Mouse (Mus musculus) spleen, adult 2 months (tissue): ENCODE measurements at regions not wholly inside any gene's neighbourhood (a gene's known extent, or its start where the extent isn't known, plus 50 kb on each side); places are given as distances from the start of the nearest gene placed in this dataset.

ENCODE experiments used
- DNase-seq, 2 experiments: peaks; one replicate each; pipeline versions ENCODE4 v3.0.0 to v3.0.0-alpha.2; 2012 to 2021; ENCODE audit warnings: low spot score in 2 of 2, low read depth in 1 of 2
- H3K27ac ChIP-seq: fragments of 200-500 bp; 2 replicates; pipeline ENCODE4 v1.5.1; 2012; ENCODE audit warnings: low read length, inconsistent platforms; ENCODE audit not compliant: insufficient read depth
- H3K27me3 ChIP-seq: fragments of 200-500 bp; 2 replicates; pipeline ENCODE4 v1.6.1; 2012; ENCODE audit warnings: mild to moderate bottlenecking, moderate library complexity, low read length, inconsistent platforms; ENCODE audit not compliant: control insufficient read depth, insufficient read depth
- H3K36me3 ChIP-seq: fragments of 200-500 bp; 2 replicates; pipeline ENCODE4 v1.6.1; 2012; ENCODE audit warnings: mild to moderate bottlenecking, low read length, inconsistent platforms; ENCODE audit not compliant: control insufficient read depth, insufficient read depth
- H3K4me1 ChIP-seq: fragments of 200-500 bp; 2 replicates; pipeline ENCODE4 v1.6.1; 2011; ENCODE audit warnings: inconsistent platforms; ENCODE audit not compliant: control insufficient read depth, insufficient read depth, insufficient read length
- H3K4me3 ChIP-seq: fragments of 200-500 bp; 2 replicates; pipeline ENCODE4 v1.5.1; 2011; ENCODE audit warnings: mild to moderate bottlenecking, inconsistent platforms; ENCODE audit not compliant: insufficient read depth, insufficient read length; ENCODE audit errors: extremely low read depth
- CTCF ChIP-seq: fragments of 200-500 bp; IDR thresholded peaks from 2 replicates; pipeline ENCODE4 v1.5.1; 2011; ENCODE audit warnings: mild to moderate bottlenecking, inconsistent platforms; ENCODE audit not compliant: insufficient read depth, insufficient read length, insufficient replicate concordance; ENCODE audit errors: extremely low read depth
- POLR2A ChIP-seq: fragments of 200-500 bp; IDR thresholded peaks from 2 replicates; pipeline ENCODE4 v1.6.1; 2011; ENCODE audit warnings: low read depth, low read length, inconsistent platforms
- WGBS: fragments of 180-500 bp; shearing (Covaris S2); methylation state at CpG from one replicate; pipeline ENCODE4 v1.1.7; 2018; 5-methylcytosine and 5-hydroxymethylcytosine counted together

DNA sequence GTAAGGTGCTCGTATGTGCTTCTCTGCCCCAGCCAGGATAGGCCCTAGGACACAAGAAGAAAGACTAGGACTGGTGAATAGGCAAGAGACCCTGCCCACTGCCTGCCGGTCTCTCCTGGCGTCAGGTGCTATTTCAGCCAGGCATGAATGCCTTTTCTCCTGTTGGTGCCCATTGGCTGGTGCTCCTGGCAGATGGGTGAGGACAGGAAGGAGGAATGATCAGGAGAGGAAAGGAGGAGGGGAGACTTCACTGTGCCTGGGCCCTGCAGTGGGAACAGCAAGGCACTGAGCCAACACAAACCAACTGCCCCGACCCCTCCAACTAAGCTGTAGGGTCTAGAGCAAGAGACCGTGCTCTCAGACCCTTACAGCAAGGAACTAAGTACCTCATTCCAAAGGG is 100.4 kb downstream of the Pja1 start:
- H3K4me3 ChIP-seq = no peak overlapping the region
- TF ChIP-seq POLR2A (no peak), CTCF (no peak)
- H3K27me3 ChIP-seq = no peaks in the 10 kb centered on the region
- H3K27ac ChIP-seq = no peak overlapping the region
- H3K36me3 ChIP-seq = no peaks in the 10 kb centered on the region
- H3K4me1 ChIP-seq = no peaks in the 10 kb centered on the region
- 82% methylated on average over 5 of the region's 5 CpGs for WGBS
- no peak for DNase-seq

DNA sequence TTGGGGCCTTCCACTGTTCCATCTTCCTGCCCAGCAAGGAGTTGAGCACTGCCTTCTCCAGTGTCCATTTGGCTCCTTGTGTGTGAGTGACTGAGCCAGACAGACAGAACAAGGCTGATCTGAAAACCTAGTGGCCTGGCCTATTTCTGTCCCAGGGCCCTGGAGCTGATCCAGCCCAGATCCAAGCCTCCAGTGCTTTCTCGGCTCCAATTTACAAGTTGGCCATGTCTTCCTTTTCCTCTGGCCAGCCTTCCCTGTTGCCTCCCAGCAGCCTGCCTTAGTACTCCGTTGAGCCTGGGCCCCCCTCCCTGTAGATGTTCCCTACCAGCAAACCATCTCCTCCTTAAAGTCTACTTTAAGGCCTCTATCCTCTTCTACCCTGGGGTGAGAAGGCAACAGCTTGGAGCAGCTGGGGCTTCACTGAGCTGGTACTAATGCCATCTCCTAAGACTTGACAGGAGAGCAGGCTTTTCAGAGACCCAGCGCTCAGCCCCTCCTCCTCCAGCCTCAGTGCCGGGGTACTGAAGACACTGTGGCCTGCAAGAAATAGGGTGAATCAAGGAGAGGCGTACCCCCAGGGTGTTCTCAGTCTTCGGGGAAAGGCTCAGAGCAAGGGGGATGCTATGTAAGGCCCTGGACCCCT is 101.7 kb downstream of the Pja1 start:
- TF ChIP-seq POLR2A = no peak
- TF ChIP-seq CTCF = no peak
- Histone ChIP-seq H3K27me3 (no peaks in the 10 kb centered on the region), H3K36me3 (no peaks in the 10 kb centered on the region), H3K4me1 (no peaks in the 10 kb centered on the region), H3K4me3 (no peak overlapping the region), H3K27ac (no peak overlapping the region)
- no peak for DNase-seq
- 93% methylated on average over 6 of the region's 6 CpGs for WGBS

DNA sequence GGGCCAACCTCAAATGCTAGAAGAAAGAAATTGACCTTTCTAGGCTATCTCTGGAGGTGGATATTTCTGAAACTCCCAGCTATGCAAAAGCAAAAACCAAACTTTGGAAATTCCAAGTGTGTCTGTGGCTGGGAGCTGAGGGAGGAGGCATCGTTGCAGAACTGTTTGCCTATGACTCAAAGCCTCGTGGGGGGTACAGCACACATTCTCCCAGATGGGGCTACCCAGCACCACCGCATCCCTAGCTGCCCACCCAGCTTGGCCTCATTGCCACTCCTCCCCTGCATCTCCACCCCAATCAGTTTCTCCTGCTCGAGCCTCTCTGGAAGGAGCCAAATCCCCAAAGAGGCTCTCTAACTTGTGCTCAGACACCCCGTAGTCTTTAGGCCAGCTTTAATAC is 107.0 kb downstream of the Pja1 start:
- H3K4me1 ChIP-seq = no peaks in the 10 kb centered on the region
- no peaks in the 10 kb centered on the region for H3K27me3 ChIP-seq

GRCm38 (mm10) chrX:99360095-99360890 is 110.8 kb downstream of the Pja1 start:
- H3K27ac ChIP-seq = no peak overlapping the region
- no peak for DNase-seq
- no peak for TF ChIP-seq POLR2A
- no peak for TF ChIP-seq CTCF
- H3K36me3 ChIP-seq = no peaks in the 10 kb centered on the region
- H3K4me3 ChIP-seq = no peak overlapping the region
- H3K4me1 ChIP-seq = no peaks in the 10 kb centered on the region
- no peaks in the 10 kb centered on the region for H3K27me3 ChIP-seq
- 78% methylated on average over 11 of the region's 11 CpGs for WGBS

More for the DNA sequence above, 107.0 kb downstream of the Pja1 start:
- no peak for DNase-seq
- Histone ChIP-seq H3K27ac (no peak overlapping the region), H3K4me3 (no peak overlapping the region), H3K36me3 (no peaks in the 10 kb centered on the region)
- WGBS = 78% methylated on average over 5 of the region's 5 CpGs
- no peak for TF ChIP-seq POLR2A
- TF ChIP-seq CTCF = no peak

DNA sequence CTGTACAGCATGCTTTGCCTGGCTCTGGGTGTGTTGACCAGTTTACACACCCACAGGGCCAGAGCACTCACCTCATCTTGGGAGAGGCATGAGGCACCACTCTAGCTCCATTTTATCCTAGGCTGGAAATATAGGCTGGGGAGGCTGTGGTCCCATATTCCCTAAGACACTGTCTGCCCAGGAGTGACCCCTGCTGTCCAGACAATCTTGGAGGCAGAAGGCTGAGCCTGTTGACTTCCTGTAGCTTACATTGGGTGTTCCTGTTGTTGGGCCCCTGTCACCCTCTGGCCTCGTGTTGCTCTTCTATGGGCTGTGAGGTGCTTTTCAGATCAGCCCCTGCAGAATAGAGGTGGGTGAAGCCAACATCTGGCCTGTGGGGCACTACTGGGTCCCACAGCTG is 112.3 kb downstream of the Pja1 start:
- Histone ChIP-seq H3K4me1 (no peaks in the 10 kb centered on the region), H3K27ac (no peak overlapping the region), H3K36me3 (no peaks in the 10 kb centered on the region), H3K4me3 (no peak overlapping the region), H3K27me3 (no peaks in the 10 kb centered on the region)
- DNase-seq = no peak
- no peak for TF ChIP-seq POLR2A
- no peak for TF ChIP-seq CTCF
- WGBS = 27% methylated on average over 1 of the region's 1 CpGs

GRCm38 (mm10) chrX:99358051-99358617 is 112.9 kb downstream of the Pja1 start:
- TF ChIP-seq CTCF = no peak
- no peak for TF ChIP-seq POLR2A
- WGBS = 80% methylated on average over 13 of the region's 13 CpGs
- no peaks in the 10 kb centered on the region for H3K27me3 ChIP-seq
- no peaks in the 10 kb centered on the region for H3K36me3 ChIP-seq
- H3K4me1 ChIP-seq = no peaks in the 10 kb centered on the region
- no peak overlapping the region for H3K27ac ChIP-seq
- no peak for DNase-seq
- H3K4me3 ChIP-seq = no peak overlapping the region

DNA sequence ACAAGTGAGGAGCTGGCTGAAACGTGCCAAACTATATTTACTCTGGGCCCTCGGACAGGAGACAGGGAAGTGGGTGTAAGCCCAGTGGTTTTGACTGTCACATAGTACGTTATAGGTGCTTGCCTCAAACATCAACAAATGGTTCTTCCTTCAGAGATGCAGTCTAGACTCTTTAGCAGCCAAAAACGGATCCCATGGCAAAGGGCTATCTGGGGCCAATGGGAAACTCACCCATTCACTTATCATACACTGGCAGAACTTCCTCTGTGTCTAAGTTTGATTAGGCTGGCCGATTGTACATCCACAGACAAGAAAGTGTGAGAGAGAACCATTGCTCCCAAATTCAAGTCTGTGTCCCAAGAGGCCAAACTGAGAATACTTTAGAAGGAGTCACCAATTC is 115.9 kb downstream of the Pja1 start:
- TF ChIP-seq CTCF (no peak), POLR2A (no peak)
- H3K27me3 ChIP-seq = no peaks in the 10 kb centered on the region
- 52% methylated on average over 5 of the region's 5 CpGs for WGBS
- H3K27ac ChIP-seq = no peak overlapping the region
- no peak overlapping the region for H3K4me3 ChIP-seq
- no peaks in the 10 kb centered on the region for H3K4me1 ChIP-seq
- no peaks in the 10 kb centered on the region for H3K36me3 ChIP-seq
- DNase-seq = no peak
